Mouse (Mus musculus) C2C12 (cell line): ENCODE measurements around the gene Usp9x.

Experiments
- CTCF ChIP-seq: IDR thresholded peaks from one replicate; pipeline ENCODE4 v1.5.1; 2011; ENCODE audit not compliant: control insufficient read depth, insufficient read depth, insufficient read length
- FOSL1 ChIP-seq: IDR thresholded peaks from one replicate; pipeline ENCODE4 v1.8.0; 2011; ENCODE audit warnings: mild to moderate bottlenecking, low read length; ENCODE audit not compliant: poor library complexity, insufficient read depth, severe bottlenecking
- MAX ChIP-seq: IDR thresholded peaks from one replicate; pipeline ENCODE4 v1.6.1; 2011; ENCODE audit warnings: mild to moderate bottlenecking, control low read depth
- MYOD1 ChIP-seq: IDR thresholded peaks from one replicate; pipeline ENCODE4 v1.6.1; 2011; ENCODE audit warnings: low read depth; ENCODE audit not compliant: control insufficient read depth, insufficient read length
- MYOG ChIP-seq: IDR thresholded peaks from one replicate; pipeline ENCODE4 v1.6.1; 2011; ENCODE audit not compliant: control insufficient read depth, insufficient read length; ENCODE audit errors: extremely low read depth
- USF1 ChIP-seq: IDR thresholded peaks from one replicate; pipeline ENCODE4 v1.6.1; 2011; ENCODE audit warnings: low read depth, mild to moderate bottlenecking, control low read depth, moderate library complexity

- TF ChIP-seq CTCF (no peak), USF1 (no peak), MAX (no peak), MYOG (no peak), FOSL1 (peak; percentile 41), MYOD1 (peak; percentile 19)
These were observed 48.6 kb upstream of the Usp9x start for GRCm38 (mm10) chrX:13022547-13023310.
